Mouse (Mus musculus) kidney, embryonic 16.5 days (tissue): ENCODE measurements around the gene Morn1. TPM values are rescaled to one million over a fixed set of nuclear protein-coding genes. Genes with fewer than 3 reads are reported as not detected.

Experiments
- ATAC-seq: fragments of 200-750 bp; cut with Nextera tagmentation; 2 replicates; pipeline ENCODE4 v1.8.0; 2017; ENCODE audit warnings: moderate TSS enrichment; ENCODE audit not compliant: low FRiP score, low TSS enrichment
- H3K27ac ChIP-seq: fragments of 300-500 bp; sonication (generic); 2 replicates; pipeline ENCODE4 v1.5.1; 2014; ENCODE audit warnings: low read length
- H3K27me3 ChIP-seq: fragments of 300-500 bp; sonication (generic); 2 replicates; pipeline ENCODE4 v1.6.1; 2014; ENCODE audit warnings: low read length, control low read depth, mixed read lengths; ENCODE audit not compliant: insufficient read depth
- H3K36me3 ChIP-seq: fragments of 300-500 bp; sonication (generic); 2 replicates; pipeline ENCODE4 v1.6.1; 2014; ENCODE audit warnings: low read length, control low read depth, mixed read lengths; ENCODE audit not compliant: insufficient read depth
- H3K4me1 ChIP-seq: fragments of 300-500 bp; sonication (generic); 2 replicates; pipeline ENCODE4 v1.6.1; 2014; ENCODE audit warnings: low read length, control low read depth, mixed read lengths; ENCODE audit not compliant: insufficient read depth
- H3K4me2 ChIP-seq: fragments of 300-500 bp; sonication (generic); replicated peaks from 2 replicates; pipeline ENCODE4 v1.6.1; 2014; ENCODE audit warnings: low read depth, low read length
- H3K4me3 ChIP-seq: fragments of 300-500 bp; sonication (generic); 2 replicates; pipeline ENCODE4 v1.5.1; 2014; ENCODE audit warnings: mild to moderate bottlenecking, low read length
- H3K9ac ChIP-seq: fragments of 300-500 bp; sonication (generic); replicated peaks from 2 replicates; pipeline ENCODE4 v1.6.1; 2014; ENCODE audit warnings: low read length
- H3K9me3 ChIP-seq: fragments of 300-500 bp; sonication (generic); 2 replicates; pipeline ENCODE4 v1.6.1; 2016; ENCODE audit warnings: low read length, control low read depth
- WGBS: fragments of 180-500 bp; shearing (Covaris S2); extraction: QIAGEN DNeasy Blood & Tissue Kit; methylation state at CpG from one replicate; pipeline ENCODE4 v1.1.7; 2014; 5-methylcytosine and 5-hydroxymethylcytosine counted together
- polyA plus RNA-seq: library from polyadenylated mRNA; unstranded; fragments of >200 nt; fragmentation: Nextera tagmentation; extraction: Ambion mirVana; gene quantifications from 2 replicates; pipeline ENCODE4 v1.2.1, GENCODE M21; 2015

Morn1 gene
- polyA plus RNA-seq, 1 experiment from 2014 or later, result 7.0 TPM

DNA sequence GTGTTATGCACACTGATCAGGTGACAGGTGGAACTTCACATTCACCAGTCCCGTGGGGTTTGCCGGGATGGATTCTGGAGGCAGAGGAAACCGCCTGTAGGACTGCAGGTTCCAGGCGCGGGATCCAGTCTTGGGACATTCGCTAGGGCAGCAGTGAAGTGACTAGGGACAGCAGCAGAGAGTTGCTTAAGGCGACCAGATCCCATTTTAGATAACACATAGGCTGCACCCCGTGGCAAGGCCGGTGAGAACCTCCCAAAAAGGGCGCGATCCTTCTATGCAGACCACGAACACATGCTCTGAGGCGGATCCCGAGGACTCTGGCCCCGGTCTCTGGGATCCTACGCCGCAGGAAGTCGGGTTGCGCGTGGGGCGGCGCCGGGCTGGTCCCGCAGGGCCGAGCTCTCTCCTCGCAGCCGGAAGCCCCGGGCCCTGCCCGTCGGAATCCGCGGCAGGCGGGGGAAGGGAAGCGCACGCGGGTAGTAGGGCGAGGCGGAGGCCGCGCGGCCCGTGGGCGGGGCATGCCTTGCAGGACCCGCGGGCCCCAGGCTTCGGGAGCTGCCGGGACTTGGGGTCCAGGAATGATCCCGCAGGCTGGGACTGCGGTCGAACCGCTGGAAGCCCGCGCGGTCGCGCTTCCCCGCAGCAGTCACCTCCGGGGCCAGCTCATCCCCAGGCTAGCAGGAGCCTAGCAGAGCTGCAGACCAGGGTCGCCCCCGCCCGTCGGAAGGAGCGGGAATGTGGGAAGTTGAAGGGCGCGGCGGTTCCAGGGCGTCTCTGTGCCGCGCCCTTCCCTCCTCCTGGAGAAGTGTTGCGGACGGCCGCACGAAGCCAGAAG is 64.1 kb downstream of the Morn1 start:
- Histone ChIP-seq H3K9me3 (no peaks in the 10 kb centered on the region), H3K36me3 (peaks cover 14% of the 10 kb centered on the region; the same call in 1 of the 2 replicates), H3K27ac (peak overlapping the region; percentile 85), H3K27me3 (no peaks in the 10 kb centered on the region), H3K9ac (peak overlapping the region; percentile 77), H3K4me1 (peaks cover 49% of the 10 kb centered on the region), H3K4me2 (peak overlapping the region; percentile 89), H3K4me3 (peak overlapping the region; percentile 55)
- 4% methylated on average over 62 of the region's 73 CpGs for WGBS
- peak; percentile 90 for ATAC-seq

DNA sequence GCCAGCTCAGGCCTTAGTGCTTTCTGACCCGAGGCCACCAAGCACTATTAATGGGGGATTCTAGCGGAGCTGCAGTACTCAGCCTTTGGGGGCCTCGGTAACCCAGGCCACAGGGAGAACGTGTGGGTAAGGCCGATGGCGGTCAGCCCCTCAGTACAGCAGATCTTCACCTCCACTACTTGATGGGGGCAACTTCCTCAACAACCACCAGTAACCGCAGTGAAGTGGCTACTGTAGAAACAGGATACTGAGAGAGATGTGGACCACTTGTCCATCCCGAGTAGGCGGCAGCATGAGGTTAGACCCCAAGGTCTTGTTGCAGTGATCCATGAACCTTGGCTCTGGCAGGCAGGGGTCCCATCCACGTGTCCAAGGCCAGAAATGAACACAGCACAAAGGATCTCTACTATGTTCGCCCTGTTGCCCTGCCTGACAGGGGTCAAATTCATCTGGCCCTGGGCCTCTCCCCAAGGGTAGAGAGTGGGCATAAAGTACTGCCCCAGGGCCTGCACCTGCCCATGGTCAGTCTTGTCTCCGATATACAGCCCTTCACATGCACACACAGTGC is 64.9 kb downstream of the Morn1 start:
- no peak for ATAC-seq
- H3K9me3 ChIP-seq, result no peaks in the 10 kb centered on the region
- 34% methylated on average over 12 of the region's 12 CpGs for WGBS
- peak overlapping the region; percentile 89 for H3K4me2 ChIP-seq
- peaks cover 18% of the 10 kb centered on the region; the same call in 1 of the 2 replicates for H3K36me3 ChIP-seq
- peak overlapping the region; percentile 77 for H3K9ac ChIP-seq
- H3K4me1 ChIP-seq, result peaks cover 44% of the 10 kb centered on the region
- no peaks in the 10 kb centered on the region for H3K27me3 ChIP-seq
- peak overlapping the region; percentile 55 for H3K4me3 ChIP-seq
- peak overlapping the region; percentile 85 for H3K27ac ChIP-seq

DNA sequence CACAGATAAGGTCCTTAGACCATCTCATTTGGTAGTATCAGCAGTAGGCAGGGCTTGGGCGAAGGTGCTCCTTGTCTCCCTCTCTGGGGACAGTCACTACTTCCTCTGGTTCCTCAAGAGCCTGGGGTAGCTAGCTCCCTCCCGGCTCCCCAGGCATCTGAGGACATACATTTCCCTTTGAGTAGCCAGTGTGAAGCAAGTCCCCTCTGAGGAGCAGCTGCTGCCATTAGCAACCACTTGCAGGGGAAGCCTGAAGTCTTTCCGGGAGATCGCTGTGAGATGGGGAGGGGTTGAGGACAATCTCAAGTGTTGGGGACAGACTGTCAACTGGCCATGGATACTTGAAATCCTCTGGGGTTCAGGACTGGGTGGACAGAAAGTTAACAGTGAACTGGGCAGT is 65.5 kb downstream of the Morn1 start:
- H3K9ac ChIP-seq, result no peak overlapping the region
- peaks cover 24% of the 10 kb centered on the region for H3K36me3 ChIP-seq
- ATAC-seq, result no peak
- peaks cover 38% of the 10 kb centered on the region for H3K4me1 ChIP-seq
- no peak overlapping the region for H3K4me2 ChIP-seq
- no peaks in the 10 kb centered on the region for H3K9me3 ChIP-seq
- no peak overlapping the region for H3K4me3 ChIP-seq
- no peak overlapping the region for H3K27ac ChIP-seq
- WGBS, result 64% methylated on average over 4 of the region's 4 CpGs
- no peaks in the 10 kb centered on the region for H3K27me3 ChIP-seq

DNA sequence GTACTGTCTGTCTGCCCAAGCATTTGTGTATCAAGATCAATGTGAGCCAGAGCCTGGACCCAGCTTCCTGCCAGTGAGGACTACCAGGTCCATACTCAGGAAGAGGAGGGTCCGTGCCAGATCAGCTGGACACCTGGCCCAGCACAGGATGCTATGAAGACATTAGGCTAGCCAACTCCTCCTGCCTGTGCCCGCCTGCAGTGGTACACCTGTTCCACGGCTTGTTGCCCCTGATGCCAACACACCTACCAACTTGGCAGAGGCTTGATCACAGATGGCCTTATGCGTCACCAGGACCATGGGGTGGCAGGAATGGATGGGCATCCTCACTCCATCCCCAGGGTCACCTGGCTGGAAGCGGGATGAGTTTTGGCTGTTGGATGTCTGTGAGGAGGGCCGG is 66.1 kb downstream of the Morn1 start:
- no peaks in the 10 kb centered on the region for H3K27me3 ChIP-seq
- H3K4me2 ChIP-seq, result no peak overlapping the region
- no peak overlapping the region for H3K4me3 ChIP-seq
- H3K9ac ChIP-seq, result no peak overlapping the region
- peaks cover 37% of the 10 kb centered on the region for H3K4me1 ChIP-seq
- no peak overlapping the region for H3K27ac ChIP-seq
- no peaks in the 10 kb centered on the region for H3K9me3 ChIP-seq
- H3K36me3 ChIP-seq, result peaks cover 30% of the 10 kb centered on the region
- no peak for ATAC-seq
- WGBS, result 90% methylated on average over 6 of the region's 6 CpGs

DNA sequence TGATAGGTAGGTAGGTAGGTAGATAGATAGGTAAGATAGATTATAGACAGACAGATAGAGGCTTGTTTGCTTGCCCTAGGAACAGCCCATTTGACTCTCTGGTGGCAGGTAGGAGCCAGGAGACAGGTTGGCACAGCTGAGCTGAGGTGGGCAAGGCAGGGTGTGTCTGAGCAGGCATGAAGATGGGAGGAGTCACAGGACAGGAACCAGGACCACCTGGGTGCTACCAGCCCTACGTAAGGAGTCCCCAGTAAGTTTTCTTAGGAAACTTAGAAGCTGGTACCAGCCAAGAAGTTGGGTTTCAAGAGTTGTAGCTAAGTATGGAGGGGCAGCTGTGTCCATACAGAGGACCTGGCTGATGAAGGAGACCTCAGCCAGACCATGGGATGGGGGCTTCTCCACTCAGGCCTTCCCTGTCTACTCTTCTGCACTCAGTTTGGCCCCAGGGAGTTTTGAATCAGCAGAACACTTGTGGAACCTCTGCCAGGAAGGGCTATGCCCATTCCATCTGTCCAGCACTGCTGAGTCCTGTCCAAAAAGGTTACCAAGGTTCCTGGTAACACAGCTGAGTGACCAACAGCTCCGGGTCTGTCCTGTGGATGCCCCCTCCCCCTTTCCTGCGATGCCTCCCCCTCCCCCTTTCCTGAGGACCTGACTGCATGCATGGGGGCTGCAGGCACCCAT is 67.2 kb downstream of the Morn1 start:
- 80% methylated on average over 3 of the region's 3 CpGs for WGBS

GRCm38 (mm10) chr4:155154986-155155385 is 68.6 kb downstream of the Morn1 start:
- WGBS, result 60% methylated on average over 11 of the region's 11 CpGs
- Histone ChIP-seq H3K4me1 (peaks cover 27% of the 10 kb centered on the region), H3K27me3 (no peaks in the 10 kb centered on the region), H3K4me3 (no peak overlapping the region), H3K27ac (no peak overlapping the region), H3K9ac (no peak overlapping the region; the same call in 1 of the 2 replicates), H3K9me3 (no peaks in the 10 kb centered on the region), H3K4me2 (no peak overlapping the region), H3K36me3 (peaks cover 52% of the 10 kb centered on the region)
- ATAC-seq, result no peak

More for the DNA sequence above, 67.2 kb downstream of the Morn1 start:
- H3K9me3 ChIP-seq, result no peaks in the 10 kb centered on the region
- H3K27me3 ChIP-seq, result no peaks in the 10 kb centered on the region
- H3K4me2 ChIP-seq, result no peak overlapping the region
- H3K4me1 ChIP-seq, result peaks cover 37% of the 10 kb centered on the region
- H3K27ac ChIP-seq, result no peak overlapping the region
- no peak overlapping the region for H3K4me3 ChIP-seq
- no peak for ATAC-seq
- no peak overlapping the region for H3K9ac ChIP-seq
- H3K36me3 ChIP-seq, result peaks cover 40% of the 10 kb centered on the region

DNA sequence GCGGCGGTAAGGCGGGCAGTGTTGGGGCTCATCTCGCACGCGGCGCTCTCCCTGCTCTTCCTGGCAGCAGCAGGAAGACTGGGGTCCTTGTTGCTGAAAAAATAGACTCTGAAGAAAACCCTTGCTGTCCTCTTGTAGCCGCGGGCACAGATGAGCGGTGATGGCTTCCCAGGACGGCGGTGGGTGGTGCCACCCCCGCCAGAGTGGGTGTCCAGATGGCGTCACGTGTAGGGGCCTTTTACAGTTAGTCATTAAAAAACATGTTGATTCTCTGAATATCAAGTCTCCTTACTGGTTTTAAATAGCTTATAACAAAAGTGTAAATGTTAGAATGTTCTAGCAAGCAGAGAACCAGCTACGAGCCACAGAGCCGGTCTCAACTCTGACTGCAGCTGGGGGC is 70.4 kb downstream of the Morn1 start:
- Histone ChIP-seq H3K27me3 (no peaks in the 10 kb centered on the region), H3K9ac (no peak overlapping the region), H3K4me2 (no peak overlapping the region), H3K9me3 (no peaks in the 10 kb centered on the region), H3K4me3 (no peak overlapping the region), H3K27ac (no peak overlapping the region), H3K36me3 (peaks cover 52% of the 10 kb centered on the region), H3K4me1 (peaks cover 17% of the 10 kb centered on the region)
- ATAC-seq, result no peak
- WGBS, result 95% methylated on average over 17 of the region's 17 CpGs

DNA sequence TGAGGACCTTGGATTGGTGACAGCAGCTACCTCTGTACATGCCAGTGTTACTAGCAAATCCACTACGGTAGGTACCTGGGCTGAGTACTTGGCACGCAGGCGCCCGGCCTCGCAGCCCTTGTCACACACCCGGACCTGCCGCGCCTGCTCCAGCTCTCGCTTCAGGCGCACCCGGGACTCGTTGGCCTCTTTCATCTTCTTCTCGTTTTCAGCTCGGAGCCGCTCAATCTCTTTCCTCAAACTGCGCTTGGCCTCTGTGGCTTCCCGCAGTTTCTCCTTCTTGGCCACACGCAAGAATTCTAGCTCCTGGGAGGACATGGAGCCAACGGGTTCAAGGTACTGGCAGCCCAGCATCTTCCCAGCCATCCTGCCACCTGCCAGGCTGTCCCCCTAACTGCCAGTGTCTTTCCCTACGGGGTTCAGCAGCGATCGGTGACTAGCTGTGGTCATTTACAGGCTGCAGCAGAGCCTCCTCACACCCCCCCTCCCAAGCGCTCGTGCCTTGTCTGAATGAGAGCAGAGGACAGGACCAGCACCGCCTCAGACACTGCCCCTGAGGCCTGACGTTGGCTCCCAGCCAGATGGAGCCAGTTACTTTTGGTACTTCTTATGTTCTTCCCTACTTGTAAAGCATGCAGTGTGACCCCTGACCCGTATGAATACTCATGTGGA is 71.6 kb downstream of the Morn1 start:
- Histone ChIP-seq H3K27me3 (no peaks in the 10 kb centered on the region), H3K27ac (no peak overlapping the region), H3K4me2 (no peak overlapping the region), H3K9me3 (no peaks in the 10 kb centered on the region), H3K36me3 (peaks cover 52% of the 10 kb centered on the region), H3K4me3 (no peak overlapping the region), H3K9ac (no peak overlapping the region), H3K4me1 (peaks cover 25% of the 10 kb centered on the region)
- ATAC-seq, result no peak
- 87% methylated on average over 27 of the region's 27 CpGs for WGBS

DNA sequence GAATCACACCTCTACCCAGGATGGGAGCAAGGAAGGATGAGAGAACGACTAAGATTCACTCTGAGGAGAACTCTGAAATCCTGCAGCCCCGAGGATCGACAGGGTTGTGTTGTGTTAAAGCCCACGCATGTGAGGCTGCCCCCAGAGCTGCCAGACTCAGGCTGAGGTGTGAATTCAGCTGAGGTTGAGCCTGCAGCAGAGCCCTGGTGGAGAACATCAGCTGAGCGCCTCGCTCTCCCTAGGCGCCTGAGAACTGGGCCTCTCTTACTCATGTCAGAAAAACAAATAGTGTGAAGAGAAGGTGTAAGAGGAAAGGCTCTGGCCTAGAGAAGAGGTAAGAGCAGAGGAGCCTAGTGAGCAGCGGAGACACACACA is 72.2 kb downstream of the Morn1 start:
- Histone ChIP-seq H3K27me3 (no peaks in the 10 kb centered on the region), H3K27ac (no peak overlapping the region), H3K4me1 (peaks cover 31% of the 10 kb centered on the region), H3K9me3 (no peaks in the 10 kb centered on the region), H3K9ac (no peak overlapping the region), H3K4me2 (no peak overlapping the region), H3K4me3 (no peak overlapping the region), H3K36me3 (peaks cover 52% of the 10 kb centered on the region)
- no peak for ATAC-seq
- 62% methylated on average over 8 of the region's 8 CpGs for WGBS
